In the genomic region with DNA sequence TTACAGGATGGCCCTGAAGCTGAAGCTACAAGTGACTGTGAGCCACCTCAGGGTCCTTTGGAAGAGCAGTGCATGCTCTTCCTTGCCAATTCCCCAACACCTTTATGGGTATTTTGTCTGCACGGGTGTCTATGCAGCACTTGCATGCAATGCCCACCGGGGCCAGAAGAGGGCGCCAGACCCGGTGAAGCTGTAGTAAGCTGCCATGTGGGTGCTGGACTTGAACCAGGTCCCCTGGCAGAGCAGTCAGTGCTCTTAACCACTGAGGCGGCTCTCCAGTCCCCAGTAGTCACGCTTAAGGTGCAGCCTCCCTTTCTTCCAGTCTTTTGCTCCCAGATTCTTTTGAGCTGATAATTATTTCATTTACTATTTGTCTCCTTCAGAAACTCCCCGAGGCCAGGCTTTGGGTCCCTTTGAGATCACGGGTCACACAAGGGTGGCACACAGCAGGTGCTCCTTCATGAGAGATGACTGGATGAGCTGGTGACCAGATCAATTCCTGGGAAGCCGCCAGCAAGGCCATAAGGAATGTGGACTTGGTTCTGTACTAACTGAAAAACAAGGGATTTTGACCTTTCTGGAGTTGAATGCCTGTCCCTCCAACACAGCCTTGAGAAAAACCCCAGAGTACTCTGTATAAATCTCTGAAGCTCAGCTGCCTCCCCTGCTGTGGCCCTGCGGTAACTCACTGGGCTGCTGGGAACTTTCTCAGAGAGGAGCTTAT, we compare ENCODE assay signal across 10 mouse cellular contexts. TPM values are rescaled to one million over a fixed set of nuclear protein-coding genes. Genes with fewer than 3 reads are reported as not detected.
DNase-seq lines count a peak whose midpoint lies in the region; TF ChIP-seq lines count a peak whose summit lies in the region.
"Had no signal": no experiment of that assay in that cellular context is flagged by ENCODE, and none has a peak within 500 bp of the region (broad histone marks: within the 10 kb centered on the region; RNA-seq: fewer than 3 reads in every experiment).

No protein-coding gene starts in this region.

- H3K4me3 ChIP-seq in lung, adult 2 months (replicated peaks; ENCODE audit: extremely low read depth, low read depth, low read length): no peak overlapping the region
- H3K4me3 ChIP-seq: erythroblast, embryonic 14.5 days; lung, embryonic 15.5 days had no signal

- WGBS in lung, adult 2 months: 78% methylated on average over 10 of the region's 10 CpGs

- DNase-seq in cerebellum, postnatal 14 days: peak; percentile 70 to 88
- DNase-seq in cerebellum, adult 9-10 months: no peak
- no peak for DNase-seq in lung, adult 2 months
- no peak for DNase-seq in lung, postnatal 25 days (ENCODE audit: low spot score)
- peak; percentile 92 for DNase-seq in kidney, adult 9 months
- peak; percentile 54 to 67 for DNase-seq in natural killer cell, adult 2 months (ENCODE audit: low spot score in 2 of 2)
- no peak for DNase-seq in urinary bladder, postnatal 10 days (ENCODE audit: low spot score)
- DNase-seq in embryo, embryonic 10 days (ENCODE audit: low spot score): no peak

- peak; percentile 38 for TF ChIP-seq CTCF in lung, adult 2 months (IDR thresholded peaks at IDR 0.05; ENCODE audit: insufficient read depth, low read length)

- no peak for TF ChIP-seq POLR2A in lung, adult 2 months (IDR thresholded peaks at IDR 0.05; ENCODE audit: borderline replicate concordance, extremely low read depth, low read depth, low read length)

- H3K4me1 ChIP-seq in lung, adult 2 months (ENCODE audit: control insufficient read depth, insufficient read depth, low read length): no peaks in the 10 kb centered on the region
- H3K4me1 ChIP-seq: lung, embryonic 15.5 days had no signal

RNA-seq across cellular contexts. Expression of a gene that starts 6.9 kb away (rescaled TPM):
- polyA plus RNA-seq in lung, adult 2 months (2012; rRNA removed): 0.15 and 0.19 TPM in 2 replicates

RNA-seq across cellular contexts. Expression of a gene that starts 15.0 kb away (rescaled TPM):
- polyA plus RNA-seq in lung, adult 2 months (2012; rRNA removed): 37.5 and 59.5 TPM in 2 replicates

RNA-seq across cellular contexts. Expression of a gene that starts 21.7 kb away (rescaled TPM):
- 0.05 and 0.14 TPM in 2 replicates for polyA plus RNA-seq in lung, adult 2 months (2012; rRNA removed)
- polyA plus RNA-seq: erythroblast, embryonic 14.5 days had no signal

Comparison
In these comparisons a context has a peak if more than half of its experiments do, and no peak if none do; other contexts are left out.
1. DNase-seq: peak in cerebellum, postnatal 14 days (2 of 2), kidney, adult 9 months (single experiment) and natural killer cell, adult 2 months (2 of 2); none in cerebellum, adult 9-10 months (single experiment), lung, adult 2 months (single experiment), lung, postnatal 25 days (single experiment), urinary bladder, postnatal 10 days (single experiment) and embryo, embryonic 10 days (single experiment).